Mouse (Mus musculus) MEL (cell line): Measurements from ENCODE around the gene Slc16a9.

Experiments used
- BHLHE40 ChIP-seq: IDR thresholded peaks from 2 replicates; pipeline ENCODE4 v1.6.1; 2012; ENCODE audit warnings: low read depth, mild to moderate bottlenecking, inconsistent platforms, low read length, improper control_type of control experiment, borderline replicate concordance
- EP300 ChIP-seq, 2 experiments: IDR thresholded peaks; 2 replicates each; pipeline ENCODE4 v1.6.1; 2011; ENCODE audit warnings: improper control_type of control experiment in 2 of 2, low read length in 2 of 2, low read depth in 1 of 2, mild to moderate bottlenecking in 1 of 2
- ETS1 ChIP-seq: IDR thresholded peaks from 2 replicates; pipeline ENCODE4 v1.6.1; 2012; ENCODE audit warnings: low read depth, mild to moderate bottlenecking, inconsistent platforms, low read length, improper control_type of control experiment, moderate library complexity
- GABPA ChIP-seq: IDR thresholded peaks from 2 replicates; pipeline ENCODE4 v1.6.1; 2012; ENCODE audit warnings: low read depth, mild to moderate bottlenecking, inconsistent platforms, low read length, improper control_type of control experiment, moderate library complexity
- GATA1 ChIP-seq: IDR thresholded peaks from 2 replicates; pipeline ENCODE4 v1.6.1; 2011; ENCODE audit warnings: low read depth, low read length, improper control_type of control experiment
- HCFC1 ChIP-seq: IDR thresholded peaks from 2 replicates; pipeline ENCODE4 v1.6.1; 2012; ENCODE audit warnings: low read depth, mild to moderate bottlenecking, inconsistent platforms, low read length, improper control_type of control experiment, moderate library complexity
- MAZ ChIP-seq: IDR thresholded peaks from 2 replicates; pipeline ENCODE4 v1.6.1; 2012; ENCODE audit warnings: low read depth, mild to moderate bottlenecking, inconsistent platforms, low read length, improper control_type of control experiment
- TAL1 ChIP-seq: IDR thresholded peaks from 2 replicates; pipeline ENCODE4 v1.6.1; 2012; ENCODE audit warnings: mild to moderate bottlenecking, inconsistent platforms, low read length, moderate library complexity, mixed read lengths
- ZNF384 ChIP-seq: IDR thresholded peaks from 2 replicates; pipeline ENCODE4 v1.6.1; 2012; ENCODE audit warnings: low read depth, mild to moderate bottlenecking, inconsistent platforms, low read length, improper control_type of control experiment

DNA sequence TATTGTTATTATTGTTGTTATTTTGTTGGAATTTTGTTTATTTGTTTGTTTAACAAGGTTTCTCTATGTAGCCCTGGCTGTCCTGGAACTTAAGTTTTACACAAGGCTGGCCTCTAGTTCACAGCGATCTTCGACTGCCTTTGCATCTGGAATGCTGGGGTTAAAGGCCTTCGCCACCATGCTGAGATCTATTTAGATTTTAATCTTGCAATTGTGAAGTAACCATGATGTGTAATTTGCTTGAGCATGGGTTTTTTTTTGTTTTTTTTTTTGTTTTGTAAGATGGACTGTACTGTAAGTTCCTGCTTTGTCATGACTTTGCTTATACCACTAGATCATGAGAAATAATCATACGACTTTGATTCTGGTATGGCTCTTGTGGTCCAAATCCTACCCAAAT, 16.0 kb downstream of the Slc16a9 start:
- TF ChIP-seq EP300 (IDR thresholded peaks at IDR 0.05; ENCODE audit: low read depth in 1 of 2, low read length in 2 of 2) (no peak), TAL1 (no peak), HCFC1 (no peak), MAZ (no peak), ETS1 (no peak), GATA1 (no peak), BHLHE40 (no peak), GABPA (no peak), ZNF384 (no peak)
